Mouse (Mus musculus): ENCODE measurements around the gene Adamtsl1. TPM values are rescaled to one million over a fixed set of nuclear protein-coding genes. Genes with fewer than 3 reads are reported as not detected.

Gene Adamtsl1
- polyA plus RNA-seq, 1 experiment: 5.2 TPM

GRCm38 (mm10) chr4:85514205-85514681, 271 bp downstream of the Adamtsl1 start:
- TF ChIP-seq CTCF (conservative IDR thresholded peaks at IDR 0.05; ENCODE audit: insufficient read depth, insufficient read length, low read depth, low read length) (no peak), POLR2A (IDR thresholded peaks at IDR 0.05; ENCODE audit: low read depth, low read length) (no peak)
- Histone ChIP-seq H3K4me1 (ENCODE audit: control insufficient read depth, insufficient read depth, low read length) (no peaks in the 10 kb centered on the region), H3K27me3 (replicated peaks; ENCODE audit: control insufficient read depth, insufficient read depth, low read length) (0 out of 2 replicates have a peak, but pooled peaks cover 1% of the 10 kb centered on the region), H3K27ac (ENCODE audit: insufficient read depth, low read depth, low read length) (no peak overlapping the region), H3K36me3 (ENCODE audit: control insufficient read depth, insufficient read depth, low read length) (no peaks in the 10 kb centered on the region), H3K4me3 (ENCODE audit: insufficient read depth, low read depth, low read length) (peak overlapping the region; percentile 47)
- peak; percentile 31 for DNase-seq
- under 1% methylated on average over 33 of the region's 33 CpGs for WGBS

- no peaks in the 10 kb centered on the region for H3K4me1 ChIP-seq (ENCODE audit: control insufficient read depth, insufficient read depth, low read length)
- TF ChIP-seq CTCF (conservative IDR thresholded peaks at IDR 0.05; ENCODE audit: insufficient read depth, insufficient read length, low read depth, low read length) (no peak), POLR2A (IDR thresholded peaks at IDR 0.05; ENCODE audit: low read depth, low read length) (no peak)
- 76% methylated on average over 7 of the region's 7 CpGs for WGBS
- H3K27ac ChIP-seq (ENCODE audit: insufficient read depth, low read depth, low read length): no peak overlapping the region
- no peak for DNase-seq
- no peaks in the 10 kb centered on the region for H3K36me3 ChIP-seq (ENCODE audit: control insufficient read depth, insufficient read depth, low read length)
- no peaks in the 10 kb centered on the region for H3K27me3 ChIP-seq (replicated peaks; ENCODE audit: control insufficient read depth, insufficient read depth, low read length)
- H3K4me3 ChIP-seq (ENCODE audit: insufficient read depth, low read depth, low read length): no peak overlapping the region
These were observed 13.1 kb downstream of the Adamtsl1 start for GRCm38 (mm10) chr4:85526966-85527566.

- WGBS: 88% methylated on average over 1 of the region's 1 CpGs
- Histone ChIP-seq H3K27me3 (replicated peaks; ENCODE audit: control insufficient read depth, insufficient read depth, low read length) (no peaks in the 10 kb centered on the region), H3K27ac (ENCODE audit: insufficient read depth, low read depth, low read length) (no peak overlapping the region), H3K36me3 (ENCODE audit: control insufficient read depth, insufficient read depth, low read length) (no peaks in the 10 kb centered on the region), H3K4me1 (ENCODE audit: control insufficient read depth, insufficient read depth, low read length) (no peaks in the 10 kb centered on the region), H3K4me3 (ENCODE audit: insufficient read depth, low read depth, low read length) (no peak overlapping the region)
- TF ChIP-seq POLR2A (IDR thresholded peaks at IDR 0.05; ENCODE audit: low read depth, low read length) (no peak), CTCF (conservative IDR thresholded peaks at IDR 0.05; ENCODE audit: insufficient read depth, insufficient read length, low read depth, low read length) (no peak)
- no peak for DNase-seq
These were observed 15.9 kb downstream of the Adamtsl1 start for GRCm38 (mm10) chr4:85529852-85530251.

- TF ChIP-seq POLR2A (IDR thresholded peaks at IDR 0.05; ENCODE audit: low read depth, low read length) (no peak), CTCF (conservative IDR thresholded peaks at IDR 0.05; ENCODE audit: insufficient read depth, insufficient read length, low read depth, low read length) (no peak)
- no peak for DNase-seq
- Histone ChIP-seq H3K36me3 (ENCODE audit: control insufficient read depth, insufficient read depth, low read length) (no peaks in the 10 kb centered on the region), H3K4me3 (ENCODE audit: insufficient read depth, low read depth, low read length) (no peak overlapping the region), H3K27me3 (replicated peaks; ENCODE audit: control insufficient read depth, insufficient read depth, low read length) (no peaks in the 10 kb centered on the region; the same call in 1 of the 2 replicates), H3K4me1 (ENCODE audit: control insufficient read depth, insufficient read depth, low read length) (no peaks in the 10 kb centered on the region), H3K27ac (ENCODE audit: insufficient read depth, low read depth, low read length) (no peak overlapping the region)
- 57% methylated on average over 5 of the region's 5 CpGs for WGBS
These were observed 25.7 kb downstream of the Adamtsl1 start for GRCm38 (mm10) chr4:85539677-85540076.

- Histone ChIP-seq H3K27me3 (replicated peaks; ENCODE audit: control insufficient read depth, insufficient read depth, low read length) (no peaks in the 10 kb centered on the region; the same call in 1 of the 2 replicates), H3K4me3 (ENCODE audit: insufficient read depth, low read depth, low read length) (no peak overlapping the region), H3K36me3 (ENCODE audit: control insufficient read depth, insufficient read depth, low read length) (no peaks in the 10 kb centered on the region), H3K4me1 (ENCODE audit: control insufficient read depth, insufficient read depth, low read length) (no peaks in the 10 kb centered on the region), H3K27ac (ENCODE audit: insufficient read depth, low read depth, low read length) (no peak overlapping the region)
- 86% methylated on average over 4 of the region's 4 CpGs for WGBS
- no peak for DNase-seq
- TF ChIP-seq POLR2A (IDR thresholded peaks at IDR 0.05; ENCODE audit: low read depth, low read length) (no peak), CTCF (conservative IDR thresholded peaks at IDR 0.05; ENCODE audit: insufficient read depth, insufficient read length, low read depth, low read length) (no peak)
These were observed 29.2 kb downstream of the Adamtsl1 start for GRCm38 (mm10) chr4:85543221-85543620.

- DNase-seq: peak; percentile 5
- WGBS: 63% methylated on average over 3 of the region's 3 CpGs
- Histone ChIP-seq H3K27me3 (replicated peaks; ENCODE audit: control insufficient read depth, insufficient read depth, low read length) (no peaks in the 10 kb centered on the region), H3K4me1 (ENCODE audit: control insufficient read depth, insufficient read depth, low read length) (no peaks in the 10 kb centered on the region), H3K4me3 (ENCODE audit: insufficient read depth, low read depth, low read length) (no peak overlapping the region), H3K27ac (ENCODE audit: insufficient read depth, low read depth, low read length) (peak overlapping the region; percentile 28; the same call in 1 of the 2 replicates), H3K36me3 (ENCODE audit: control insufficient read depth, insufficient read depth, low read length) (no peaks in the 10 kb centered on the region)
- no peak for TF ChIP-seq POLR2A (IDR thresholded peaks at IDR 0.05; ENCODE audit: low read depth, low read length)
- no peak for TF ChIP-seq CTCF (conservative IDR thresholded peaks at IDR 0.05; ENCODE audit: insufficient read depth, insufficient read length, low read depth, low read length)
These were observed 40.7 kb downstream of the Adamtsl1 start for GRCm38 (mm10) chr4:85554696-85555095.

- Histone ChIP-seq H3K4me3 (ENCODE audit: insufficient read depth, low read depth, low read length) (no peak overlapping the region), H3K36me3 (ENCODE audit: control insufficient read depth, insufficient read depth, low read length) (no peaks in the 10 kb centered on the region), H3K4me1 (ENCODE audit: control insufficient read depth, insufficient read depth, low read length) (no peaks in the 10 kb centered on the region), H3K27me3 (replicated peaks; ENCODE audit: control insufficient read depth, insufficient read depth, low read length) (no peaks in the 10 kb centered on the region), H3K27ac (ENCODE audit: insufficient read depth, low read depth, low read length) (no peak overlapping the region)
- DNase-seq: no peak
- WGBS: 66% methylated on average over 6 of the region's 6 CpGs
- TF ChIP-seq POLR2A (IDR thresholded peaks at IDR 0.05; ENCODE audit: low read depth, low read length) (no peak), CTCF (conservative IDR thresholded peaks at IDR 0.05; ENCODE audit: insufficient read depth, insufficient read length, low read depth, low read length) (no peak)
These were observed 45.8 kb downstream of the Adamtsl1 start for GRCm38 (mm10) chr4:85559753-85560152.

All from kidney, adult 2 months (tissue).